Mouse (Mus musculus) lung, postnatal 0 days (tissue): ENCODE measurements at regions not wholly inside any gene's neighbourhood (a gene's known extent, or its start where the extent isn't known, plus 50 kb on each side); places are given as distances from the start of the nearest gene placed in this dataset.

Experiments
- ATAC-seq: fragments of 200-750 bp; cut with Nextera tagmentation; 2 replicates; pipeline ENCODE4 v1.8.0; 2017; ENCODE audit warnings: moderate library complexity
- DNase-seq: peaks from one replicate; pipeline ENCODE4 v3.0.0-alpha.2; 2016; ENCODE audit warnings: low spot score
- H3K27ac ChIP-seq: fragments of 300-500 bp; sonication (generic); 2 replicates; pipeline ENCODE4 v1.5.1; 2014; ENCODE audit warnings: antibody characterized with exemption, mild to moderate bottlenecking, low read length, mixed read lengths
- H3K27me3 ChIP-seq: fragments of 300-500 bp; sonication (generic); replicated peaks from 2 replicates; pipeline ENCODE4 v1.6.1; 2014; ENCODE audit warnings: low read length, mixed read lengths; ENCODE audit not compliant: insufficient read depth
- H3K36me3 ChIP-seq: fragments of 300-500 bp; sonication (generic); 2 replicates; pipeline ENCODE4 v1.6.1; 2014; ENCODE audit warnings: low read length, mixed read lengths; ENCODE audit not compliant: insufficient read depth
- H3K4me1 ChIP-seq: fragments of 300-500 bp; sonication (generic); 2 replicates; pipeline ENCODE4 v1.6.1; 2014; ENCODE audit warnings: antibody characterized with exemption, low read depth, low read length, mixed read lengths; ENCODE audit not compliant: insufficient read depth
- H3K4me2 ChIP-seq: fragments of 300-500 bp; sonication (generic); replicated peaks from 2 replicates; pipeline ENCODE4 v1.6.1; 2014; ENCODE audit warnings: low read depth, mild to moderate bottlenecking, low read length, moderate library complexity, mixed read lengths
- H3K4me3 ChIP-seq: fragments of 300-500 bp; sonication (generic); 2 replicates; pipeline ENCODE4 v1.5.1; 2014; ENCODE audit warnings: low read depth, low read length
- H3K9ac ChIP-seq: fragments of 300-500 bp; sonication (generic); replicated peaks from 2 replicates; pipeline ENCODE4 v1.6.1; 2014; ENCODE audit warnings: low read depth, mild to moderate bottlenecking
- H3K9me3 ChIP-seq: fragments of 300-500 bp; sonication (generic); 2 replicates; pipeline ENCODE4 v1.6.1; 2016; ENCODE audit warnings: low read length, mixed read lengths
- CTCF ChIP-seq: IDR thresholded peaks from 2 replicates; pipeline ENCODE4 v1.5.1; 2016; ENCODE audit warnings: antibody characterized with exemption, mild to moderate bottlenecking
- EP300 ChIP-seq: IDR thresholded peaks from 2 replicates; pipeline ENCODE4 v1.6.1; 2016; ENCODE audit warnings: antibody characterized with exemption, mild to moderate bottlenecking, control low read depth
- WGBS: fragments of 180-500 bp; shearing (Covaris S2); extraction: QIAGEN DNeasy Blood & Tissue Kit; methylation state at CpG from one replicate; pipeline ENCODE4 v1.1.7; 2014; 5-methylcytosine and 5-hydroxymethylcytosine counted together

DNA sequence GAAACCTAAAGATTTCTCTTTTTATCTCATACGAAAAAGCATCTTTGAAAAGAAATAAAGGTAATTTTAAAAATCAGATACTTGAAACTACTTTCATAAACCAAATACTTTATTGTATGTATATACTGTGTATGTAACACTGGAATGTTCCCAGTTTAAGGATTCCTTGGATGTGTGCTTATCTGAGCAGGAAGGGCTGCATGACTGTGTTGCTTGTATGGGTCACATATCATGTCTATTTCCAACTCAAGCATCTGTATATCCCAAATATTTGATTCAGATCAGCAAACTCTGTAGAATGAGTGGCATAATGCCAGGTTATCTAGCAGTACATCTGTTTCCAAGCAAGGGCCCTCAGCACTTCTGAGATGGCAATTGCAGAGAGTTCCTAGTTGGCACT lies 330.1 kb downstream of the Inhba start:
- H3K9me3 ChIP-seq, result no peaks in the 10 kb centered on the region
- WGBS, result 91% methylated on average over 1 of the region's 1 CpGs
- no peak overlapping the region for H3K4me3 ChIP-seq
- peaks cover 5% of the 10 kb centered on the region; the same call in 1 of the 2 replicates for H3K4me1 ChIP-seq
- H3K4me2 ChIP-seq, result no peak overlapping the region
- TF ChIP-seq EP300, result no peak; the same call in 1 of the 2 replicates
- TF ChIP-seq CTCF, result no peak
- ATAC-seq (peak; percentile 57), DNase-seq (peak; percentile 25)
- H3K9ac ChIP-seq, result no peak overlapping the region
- no peaks in the 10 kb centered on the region for H3K27me3 ChIP-seq
- no peak overlapping the region for H3K27ac ChIP-seq
- no peaks in the 10 kb centered on the region for H3K36me3 ChIP-seq

DNA sequence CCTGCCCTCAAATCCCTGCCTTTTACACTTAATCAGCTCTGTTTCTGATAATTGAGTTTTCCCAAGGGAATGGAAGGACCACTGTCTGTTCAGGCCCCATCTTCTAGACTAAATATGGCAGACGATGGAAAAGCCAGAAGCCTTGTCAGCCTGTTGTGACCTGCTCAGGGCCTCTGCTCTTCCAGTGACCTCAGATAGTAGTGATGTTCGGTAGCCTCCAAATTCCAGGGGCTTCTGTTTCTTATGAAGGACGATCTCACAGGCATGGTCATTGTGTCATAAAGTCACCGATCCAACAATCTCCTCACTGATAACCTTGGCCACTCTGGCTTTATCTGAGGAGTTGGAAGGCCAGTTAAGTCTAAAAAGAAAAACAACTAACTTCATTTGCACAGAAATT lies 330.5 kb downstream of the Inhba start:
- peaks cover 5% of the 10 kb centered on the region; the same call in 1 of the 2 replicates for H3K4me1 ChIP-seq
- ATAC-seq (no peak), DNase-seq (no peak)
- H3K27me3 ChIP-seq, result no peaks in the 10 kb centered on the region
- no peaks in the 10 kb centered on the region for H3K36me3 ChIP-seq
- H3K27ac ChIP-seq, result no peak overlapping the region
- no peaks in the 10 kb centered on the region for H3K9me3 ChIP-seq
- H3K9ac ChIP-seq, result no peak overlapping the region
- no peak overlapping the region for H3K4me2 ChIP-seq
- WGBS, result 46% methylated on average over 4 of the region's 4 CpGs
- no peak overlapping the region for H3K4me3 ChIP-seq
- TF ChIP-seq CTCF (no peak), EP300 (no peak)

DNA sequence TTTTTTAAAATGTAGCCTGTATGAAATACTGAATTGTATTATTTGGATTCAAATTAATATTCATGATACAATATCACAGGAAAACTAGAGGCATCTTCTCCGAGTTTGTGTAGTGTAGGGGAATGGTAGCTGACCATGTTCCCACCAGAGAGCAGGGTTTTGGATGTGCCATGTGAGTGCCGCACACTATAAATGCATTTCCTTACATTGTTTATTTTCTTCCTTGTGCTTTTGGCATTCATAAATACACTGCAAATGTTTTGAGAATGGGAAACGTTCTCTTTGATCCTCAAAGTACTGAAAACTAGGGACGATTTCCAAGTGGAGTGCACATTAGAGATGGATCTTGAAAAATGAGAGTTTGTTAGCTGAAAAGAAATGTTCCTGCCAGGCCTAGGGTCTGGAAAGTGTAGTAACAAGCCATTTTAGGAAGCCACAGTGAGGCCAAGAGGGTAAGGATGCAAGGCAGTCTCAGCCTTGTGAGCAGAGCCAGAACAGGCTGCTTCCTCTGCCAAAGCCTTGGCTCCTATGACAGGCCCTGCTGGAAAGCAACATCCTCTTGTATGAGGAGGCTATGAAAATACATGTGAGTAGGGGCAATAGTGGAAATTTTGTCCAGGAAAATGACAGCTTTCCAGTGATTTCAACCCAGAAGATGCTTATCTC lies 331.8 kb downstream of the Inhba start:
- Histone ChIP-seq H3K27ac (peak overlapping the region; percentile 20; the same call in 1 of the 2 replicates), H3K4me1 (peaks cover 5% of the 10 kb centered on the region; the same call in 1 of the 2 replicates), H3K4me3 (no peak overlapping the region), H3K4me2 (no peak overlapping the region), H3K9ac (no peak overlapping the region), H3K27me3 (no peaks in the 10 kb centered on the region), H3K9me3 (no peaks in the 10 kb centered on the region), H3K36me3 (no peaks in the 10 kb centered on the region)
- 38% methylated on average over 4 of the region's 4 CpGs for WGBS
- TF ChIP-seq CTCF (no peak), EP300 (no peak)
- ATAC-seq, result peak; percentile 38; the same call in 1 of the 2 replicates
- DNase-seq, result peak; percentile 32

DNA sequence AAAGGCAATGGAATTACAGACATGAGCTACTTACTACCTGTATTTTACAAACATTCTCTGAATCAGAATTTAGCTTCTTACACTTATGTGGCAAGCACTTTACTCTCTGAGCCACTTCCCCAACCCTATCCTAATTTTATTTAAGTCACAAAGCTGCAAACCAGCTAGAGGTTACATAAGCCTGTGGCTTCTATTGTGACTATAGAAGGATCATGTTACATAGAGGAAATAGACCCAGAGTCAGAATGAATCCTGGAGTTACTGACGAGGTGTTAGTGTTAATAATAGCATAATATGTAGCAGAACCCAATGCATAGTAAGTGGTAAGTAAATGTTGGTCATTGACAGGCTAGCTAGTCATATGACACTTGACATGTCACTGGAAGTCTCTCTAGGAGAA lies 337.7 kb downstream of the Inhba start:
- ATAC-seq, result no peak
- DNase-seq, result no peak
- no peak for TF ChIP-seq EP300
- TF ChIP-seq CTCF, result no peak
- Histone ChIP-seq H3K4me1 (no peaks in the 10 kb centered on the region), H3K4me2 (no peak overlapping the region), H3K27me3 (no peaks in the 10 kb centered on the region), H3K36me3 (no peaks in the 10 kb centered on the region), H3K4me3 (no peak overlapping the region), H3K27ac (no peak overlapping the region), H3K9me3 (no peaks in the 10 kb centered on the region), H3K9ac (no peak overlapping the region)
- 11% methylated on average over 1 of the region's 1 CpGs for WGBS

DNA sequence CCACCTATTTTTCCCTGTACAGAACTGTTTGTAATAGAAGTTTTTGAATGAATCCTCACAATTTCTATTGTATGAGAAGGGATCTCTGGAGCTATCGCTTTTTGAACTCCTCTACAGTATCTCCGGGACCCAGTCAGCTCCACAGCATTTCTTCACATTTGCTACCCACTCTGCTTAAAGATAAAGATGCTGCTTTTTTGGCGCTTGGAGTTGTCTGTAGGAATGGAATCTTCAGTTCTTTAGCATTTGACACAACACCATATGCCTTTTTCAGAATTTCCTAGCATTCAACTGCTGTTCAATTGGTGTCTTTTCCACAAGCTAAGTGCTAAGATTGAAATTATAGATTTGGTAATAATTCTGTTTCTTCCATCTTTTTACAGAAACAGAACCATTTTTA lies 338.4 kb downstream of the Inhba start:
- Histone ChIP-seq H3K4me2 (no peak overlapping the region), H3K9ac (no peak overlapping the region), H3K36me3 (no peaks in the 10 kb centered on the region), H3K27me3 (no peaks in the 10 kb centered on the region), H3K4me3 (no peak overlapping the region), H3K4me1 (no peaks in the 10 kb centered on the region), H3K9me3 (no peaks in the 10 kb centered on the region), H3K27ac (no peak overlapping the region)
- ATAC-seq (no peak), DNase-seq (no peak)
- TF ChIP-seq CTCF (no peak), EP300 (no peak)
- 84% methylated on average over 3 of the region's 3 CpGs for WGBS

DNA sequence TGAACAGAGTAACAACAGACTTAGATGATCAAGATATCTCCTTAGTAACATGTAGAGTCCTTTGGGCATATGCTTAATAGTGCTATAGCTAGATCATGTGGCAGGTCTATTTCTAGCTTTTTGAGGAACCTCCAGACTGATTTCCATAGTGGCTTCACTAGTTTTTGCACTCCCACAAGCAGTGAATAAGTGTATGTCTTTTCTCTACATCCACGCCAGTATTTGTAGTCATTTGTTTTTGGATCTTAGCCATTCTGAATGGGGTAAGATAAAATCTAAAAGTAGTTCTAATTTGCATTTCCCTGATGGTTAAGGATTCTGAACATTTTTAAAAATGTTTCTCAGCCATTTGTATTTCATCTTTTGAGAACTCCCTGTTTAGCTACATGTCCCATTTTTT lies 343.7 kb downstream of the Inhba start:
- TF ChIP-seq EP300, result no peak
- TF ChIP-seq CTCF, result no peak
- Histone ChIP-seq H3K4me2 (no peak overlapping the region), H3K36me3 (no peaks in the 10 kb centered on the region), H3K9ac (no peak overlapping the region), H3K27ac (no peak overlapping the region), H3K9me3 (no peaks in the 10 kb centered on the region), H3K4me3 (no peak overlapping the region), H3K27me3 (no peaks in the 10 kb centered on the region), H3K4me1 (no peaks in the 10 kb centered on the region)
- no peak for DNase-seq
- WGBS, result 78% methylated on average over 1 of the region's 1 CpGs
- ATAC-seq, result no peak

DNA sequence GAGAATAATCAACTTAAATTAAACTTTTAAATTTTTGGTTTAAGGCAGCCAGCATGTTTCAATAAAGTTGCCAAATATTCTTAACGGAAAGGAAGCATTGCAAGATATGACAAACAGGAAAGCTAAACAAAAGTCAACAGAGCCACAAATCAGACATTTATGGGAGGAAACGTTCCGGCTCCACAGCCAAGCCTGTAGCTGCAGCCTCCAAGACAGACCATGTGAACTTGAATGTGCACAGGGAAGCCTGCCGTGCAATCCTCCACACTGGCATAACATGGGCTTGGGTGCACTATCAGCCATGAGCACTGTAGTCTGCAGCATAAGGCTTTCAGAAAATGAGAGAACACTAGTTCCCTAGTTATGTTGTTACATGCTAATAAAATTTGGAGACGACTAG lies 367.8 kb downstream of the Inhba start:
- DNase-seq (no peak), ATAC-seq (no peak)
- Histone ChIP-seq H3K4me1 (no peaks in the 10 kb centered on the region), H3K27ac (no peak overlapping the region), H3K27me3 (no peaks in the 10 kb centered on the region), H3K9me3 (no peaks in the 10 kb centered on the region), H3K4me2 (no peak overlapping the region), H3K9ac (no peak overlapping the region), H3K4me3 (no peak overlapping the region), H3K36me3 (no peaks in the 10 kb centered on the region)
- TF ChIP-seq CTCF, result no peak
- no peak for TF ChIP-seq EP300
- 46% methylated on average over 5 of the region's 5 CpGs for WGBS
